9 mouse cellular contexts compared by ENCODE assay signal in the genomic region with DNA sequence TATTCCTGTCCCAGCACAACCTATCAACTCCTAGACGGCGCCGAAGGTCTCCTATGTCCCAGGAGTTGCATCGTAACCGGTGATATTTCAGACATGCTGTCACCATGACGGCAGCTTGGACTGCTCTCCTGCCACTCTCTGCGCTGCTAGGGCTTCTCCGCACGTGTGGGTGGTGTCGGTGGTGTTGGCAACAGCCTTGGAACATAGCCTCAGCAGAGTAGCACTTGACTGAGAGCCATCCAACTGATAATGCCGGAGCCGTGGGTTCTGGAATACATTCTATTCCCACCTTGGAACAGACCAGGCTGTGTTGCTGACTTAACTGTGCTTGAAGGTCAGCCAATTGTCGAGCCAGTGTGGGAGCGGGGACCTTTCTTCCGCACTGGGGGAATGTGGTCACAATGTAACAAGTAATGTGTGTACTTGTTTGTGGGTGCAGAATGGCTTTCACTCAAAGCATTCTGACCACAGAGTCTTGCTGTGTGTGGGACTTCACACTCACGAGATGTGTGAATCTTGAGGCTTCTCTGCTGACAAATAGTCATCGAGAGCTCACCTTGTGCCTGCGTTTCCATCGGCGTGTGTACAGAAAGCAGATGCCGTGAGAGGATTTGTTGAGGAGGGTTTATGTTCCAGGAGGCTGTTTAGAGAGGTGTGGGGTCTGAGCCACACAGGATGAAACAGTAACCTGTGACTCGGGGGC. TPM values are rescaled to one million over a fixed set of nuclear protein-coding genes. Genes with fewer than 3 reads are reported as not detected.
DNase-seq lines count a peak whose midpoint lies in the region; ATAC-seq lines count a peak whose summit lies in the region.
"Had no signal": no experiment of that assay in that cellular context is flagged by ENCODE, and none has a peak within 500 bp of the region (broad histone marks: within the 10 kb centered on the region; RNA-seq: fewer than 3 reads in every experiment).

No protein-coding gene starts in this region.

- H3K36me3 ChIP-seq in kidney, embryonic 16.5 days (ENCODE audit: insufficient read depth, low read length), result no peaks in the 10 kb centered on the region
- H3K36me3 ChIP-seq in forebrain, embryonic 10.5 days (replicated peaks), result 0 out of 2 replicates have a peak, but pooled peaks cover 4% of the 10 kb centered on the region
- H3K36me3 ChIP-seq in forebrain, embryonic 14.5 days (ENCODE audit: control insufficient read depth, insufficient read depth, low read length), result no peaks in the 10 kb centered on the region
- H3K36me3 ChIP-seq: embryonic facial prominence, embryonic 13.5 days had no signal

- H3K4me2 ChIP-seq in kidney, embryonic 16.5 days (replicated peaks; ENCODE audit: low read depth, low read length), result no peak overlapping the region
- no peak overlapping the region for H3K4me2 ChIP-seq in forebrain, embryonic 14.5 days (ENCODE audit: low read length)
- H3K4me2 ChIP-seq: embryonic facial prominence, embryonic 13.5 days had no signal

- ATAC-seq in kidney, embryonic 16.5 days (ENCODE audit: low FRiP score, low TSS enrichment), result no peak
- ATAC-seq in forebrain, embryonic 14.5 days, result no peak

- intact Hi-C loops in heart, postnatal 14 days (cut with DNase I), result loop anchor here (5.0 kb wide), 1 partner anchor 49 kb away; no protein-coding TSS in a partner anchor
- intact Hi-C loops in left cerebral cortex, postnatal 36 days (cut with DNase I), result no loop called here

- H3K4me3 ChIP-seq in kidney, embryonic 16.5 days (ENCODE audit: low read length), result no peak overlapping the region
- no peak overlapping the region for H3K4me3 ChIP-seq in forebrain, embryonic 10.5 days
- H3K4me3 ChIP-seq in forebrain, embryonic 14.5 days (ENCODE audit: low read depth, low read length), result no peak overlapping the region
- H3K4me3 ChIP-seq: embryonic facial prominence, embryonic 13.5 days had no signal

- DNase-seq in T-cell, adult 2 months (ENCODE audit: low spot score), result peak; percentile 33
- peak; percentile 67 to 77 for DNase-seq in frontal cortex, adult 2 months (ENCODE audit: extremely low spot score in 1 of 2, low spot score in 1 of 2)
- DNase-seq in heart, postnatal 14 days, result peak; percentile 51 to 64
- DNase-seq in left cerebral cortex, postnatal 36 days (ENCODE audit: low spot score in 2 of 2), result peak; percentile 70 to 74
- DNase-seq in forebrain, embryonic 10.5 days (ENCODE audit: extremely low spot score, low spot score), result no peak
- DNase-seq in forebrain, embryonic 14.5 days (ENCODE audit: low spot score), result no peak
- DNase-seq: thymus, adult 18-20 months had no signal

- no peak overlapping the region for H3K27ac ChIP-seq in kidney, embryonic 16.5 days (ENCODE audit: low read length)
- no peak overlapping the region for H3K27ac ChIP-seq in forebrain, embryonic 10.5 days
- H3K27ac ChIP-seq in forebrain, embryonic 14.5 days (ENCODE audit: low read depth, low read length), result no peak overlapping the region
- H3K27ac ChIP-seq: embryonic facial prominence, embryonic 13.5 days had no signal

- no peaks in the 10 kb centered on the region for H3K27me3 ChIP-seq in kidney, embryonic 16.5 days (ENCODE audit: insufficient read depth, low read length)
- H3K27me3 ChIP-seq in forebrain, embryonic 10.5 days (ENCODE audit: poor library complexity, severe bottlenecking), result no peaks in the 10 kb centered on the region
- no peaks in the 10 kb centered on the region for H3K27me3 ChIP-seq in forebrain, embryonic 14.5 days (replicated peaks; ENCODE audit: control insufficient read depth, insufficient read depth, low read length)
- H3K27me3 ChIP-seq: embryonic facial prominence, embryonic 13.5 days had no signal

- no peaks in the 10 kb centered on the region for H3K9me3 ChIP-seq in kidney, embryonic 16.5 days (ENCODE audit: low read length)
- H3K9me3 ChIP-seq in forebrain, embryonic 10.5 days, result no peaks in the 10 kb centered on the region
- 0 out of 2 replicates have a peak, but pooled peaks cover 3% of the 10 kb centered on the region for H3K9me3 ChIP-seq in forebrain, embryonic 14.5 days (replicated peaks; ENCODE audit: control insufficient read depth, low read length)
- H3K9me3 ChIP-seq: embryonic facial prominence, embryonic 13.5 days had no signal

- peaks cover 6% of the 10 kb centered on the region for H3K4me1 ChIP-seq in kidney, embryonic 16.5 days (ENCODE audit: insufficient read depth, low read length)
- peaks cover 14% of the 10 kb centered on the region for H3K4me1 ChIP-seq in forebrain, embryonic 10.5 days
- H3K4me1 ChIP-seq in forebrain, embryonic 14.5 days (ENCODE audit: control insufficient read depth, insufficient read depth, low read length), result peaks cover 7% of the 10 kb centered on the region; the same call in 1 of the 2 replicates

- 85% methylated on average over 22 of the region's 22 CpGs for WGBS in kidney, embryonic 16.5 days
- WGBS in forebrain, embryonic 10.5 days, result 93% methylated on average over 22 of the region's 22 CpGs
- 84% methylated on average over 22 of the region's 22 CpGs for WGBS in forebrain, embryonic 14.5 days

- H3K9ac ChIP-seq in kidney, embryonic 16.5 days (replicated peaks; ENCODE audit: low read length), result no peak overlapping the region
- no peak overlapping the region for H3K9ac ChIP-seq in forebrain, embryonic 14.5 days (ENCODE audit: low read length)
- H3K9ac ChIP-seq: embryonic facial prominence, embryonic 13.5 days had no signal

RNA-seq across cellular contexts. Expression of a gene that starts 1.5 kb away (rescaled TPM):
- polyA plus RNA-seq in frontal cortex, adult 2 months (2012; rRNA removed), result 16.4 and 17.7 TPM in 2 replicates
- 10 to 100 TPM; 10.3 TPM for total RNA-seq in heart, postnatal 14 days (2021)
- 10 to 100 TPM; 15.2 to 16.8 TPM for total RNA-seq in left cerebral cortex, postnatal 36 days (2021)
- polyA plus RNA-seq in kidney, embryonic 16.5 days (2015; fragmentation: Nextera tagmentation; extraction: Ambion mirVana), result 67.2 and 67.3 TPM in 2 replicates
- polyA plus RNA-seq in forebrain, embryonic 10.5 days (2016; fragmentation: Nextera tagmentation; extraction: Ambion mirVana), result 123 TPM in 2 replicates
- 80.6 and 90.8 TPM in 2 replicates for polyA plus RNA-seq in forebrain, embryonic 14.5 days (2014; fragmentation: Nextera tagmentation; extraction: Ambion mirVana)

Comparison
In these comparisons a context has a peak if more than half of its experiments do, and no peak if none do; other contexts are left out.
1. DNase-seq: peak in T-cell, adult 2 months (single experiment), frontal cortex, adult 2 months (2 of 2), heart, postnatal 14 days (2 of 2) and left cerebral cortex, postnatal 36 days (2 of 2); none in forebrain, embryonic 10.5 days (single experiment) and forebrain, embryonic 14.5 days (single experiment).